Comparison of ENCODE assay signal across 25 mouse cellular contexts in the genomic region with DNA sequence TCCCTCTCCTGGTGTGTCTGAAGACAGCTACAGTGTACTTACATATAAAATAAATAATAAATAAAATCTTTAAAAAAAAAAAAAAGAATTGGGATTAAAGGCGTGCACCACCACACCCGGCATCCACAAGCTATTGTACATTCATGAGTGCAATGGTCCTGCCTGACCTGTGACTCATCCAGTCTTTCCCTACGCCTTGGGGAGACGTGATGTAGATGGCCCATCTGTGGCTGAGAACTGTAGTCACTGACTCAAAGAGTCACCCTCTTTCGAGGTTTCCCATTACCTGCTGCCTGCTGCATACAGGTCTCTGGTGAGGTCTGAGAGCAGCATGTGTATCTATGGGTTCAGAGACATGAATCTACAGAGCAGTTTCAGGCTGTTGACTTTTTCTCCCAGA. TPM values are rescaled to one million over a fixed set of nuclear protein-coding genes. Genes with fewer than 3 reads are reported as not detected.
"Had no signal": no experiment of that assay in that cellular context is flagged by ENCODE, and none has a peak within 500 bp of the region (broad histone marks: within the 10 kb centered on the region; RNA-seq: fewer than 3 reads in every experiment).

No protein-coding gene starts in this region.

- H3K4me3 ChIP-seq: heart, embryonic 13.5 days; heart, embryonic 15.5 days; hindbrain, embryonic 13.5 days; hindbrain, embryonic 15.5 days; kidney, embryonic 15.5 days; left cerebral cortex, adult 2 months; limb, embryonic 10.5 days; limb, embryonic 12.5 days; liver, embryonic 13.5 days had no signal

- H3K27me3 ChIP-seq: heart, embryonic 13.5 days; heart, embryonic 15.5 days; hindbrain, embryonic 13.5 days; hindbrain, embryonic 15.5 days; kidney, embryonic 15.5 days; limb, embryonic 12.5 days; liver, embryonic 13.5 days had no signal

- H3K36me3 ChIP-seq: heart, embryonic 13.5 days; heart, embryonic 15.5 days; hindbrain, embryonic 13.5 days; hindbrain, embryonic 15.5 days; kidney, embryonic 15.5 days; limb, embryonic 10.5 days; liver, embryonic 13.5 days had no signal

- H3K4me1 ChIP-seq: hindbrain, embryonic 13.5 days; hindbrain, embryonic 15.5 days had no signal

- H3K9me3 ChIP-seq: heart, embryonic 13.5 days; heart, embryonic 15.5 days; hindbrain, embryonic 13.5 days; hindbrain, embryonic 15.5 days; kidney, embryonic 15.5 days; limb, embryonic 10.5 days; limb, embryonic 12.5 days; liver, embryonic 13.5 days had no signal

- H3K9ac ChIP-seq: heart, embryonic 13.5 days; heart, embryonic 15.5 days; hindbrain, embryonic 13.5 days; hindbrain, embryonic 15.5 days; kidney, embryonic 15.5 days; limb, embryonic 12.5 days; liver, embryonic 13.5 days had no signal

- H3K4me2 ChIP-seq: heart, embryonic 11.5 days; heart, embryonic 13.5 days; heart, embryonic 15.5 days; hindbrain, embryonic 13.5 days; hindbrain, embryonic 15.5 days; kidney, embryonic 15.5 days; limb, embryonic 12.5 days; liver, embryonic 11.5 days; liver, embryonic 13.5 days had no signal

- DNase-seq: gastrocnemius, postnatal 14 days; gastrocnemius, postnatal 36 days; heart, adult 11 months; heart, postnatal 14 days; heart, postnatal 36 days; kidney, adult 11 months; kidney, adult 2 months; kidney, adult 9 months; kidney, postnatal 14 days; kidney, postnatal 36 days; liver; liver, embryonic 13.5 days had no signal

- H3K27ac ChIP-seq: heart, embryonic 13.5 days; heart, embryonic 15.5 days; hindbrain, embryonic 13.5 days; hindbrain, embryonic 15.5 days; hindbrain, postnatal 0 days; kidney, embryonic 15.5 days; kidney, postnatal 0 days; left cerebral cortex, adult 2 months; limb, embryonic 10.5 days; limb, embryonic 12.5 days; liver, embryonic 13.5 days had no signal

RNA-seq across cellular contexts. Expression of gene Adamtsl4, which starts 39.7 kb away (rescaled TPM):
- total RNA-seq: hematopoietic stem cell, adult 5-6 weeks had no signal
